Mouse (Mus musculus) frontal cortex, postnatal 25 days (tissue): ENCODE data around the gene Prph2.

ENCODE experiments used
- DNase-seq, 2 experiments: peaks; one replicate each; pipeline ENCODE4 v3.0.0; 2022; ENCODE audit warnings: low spot score in 2 of 2

Prph2 gene

DNA sequence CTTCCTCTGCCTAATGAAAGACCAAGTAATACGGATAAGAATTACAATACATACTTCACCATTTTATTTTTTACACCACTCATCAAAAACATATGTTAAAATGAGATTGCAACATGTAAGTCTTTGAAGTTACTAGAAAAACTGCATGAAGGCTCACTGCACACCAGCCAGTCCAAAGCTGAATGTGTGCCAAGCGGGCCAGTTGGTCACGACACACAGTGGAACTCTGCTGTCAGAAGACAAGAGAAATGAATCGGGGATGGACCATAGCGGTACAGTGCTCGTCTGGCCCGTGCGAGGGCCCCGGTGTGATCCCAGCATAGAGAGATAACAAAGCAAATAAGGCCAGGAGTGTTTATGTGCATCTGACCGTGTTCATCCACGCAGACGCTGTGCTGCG lies 52.9 kb downstream of the Prph2 start:
- DNase-seq: no peak

- DNase-seq: no peak
These were observed 56.6 kb downstream of the Prph2 start for GRCm38 (mm10) chr17:46966892-46967291.

DNA sequence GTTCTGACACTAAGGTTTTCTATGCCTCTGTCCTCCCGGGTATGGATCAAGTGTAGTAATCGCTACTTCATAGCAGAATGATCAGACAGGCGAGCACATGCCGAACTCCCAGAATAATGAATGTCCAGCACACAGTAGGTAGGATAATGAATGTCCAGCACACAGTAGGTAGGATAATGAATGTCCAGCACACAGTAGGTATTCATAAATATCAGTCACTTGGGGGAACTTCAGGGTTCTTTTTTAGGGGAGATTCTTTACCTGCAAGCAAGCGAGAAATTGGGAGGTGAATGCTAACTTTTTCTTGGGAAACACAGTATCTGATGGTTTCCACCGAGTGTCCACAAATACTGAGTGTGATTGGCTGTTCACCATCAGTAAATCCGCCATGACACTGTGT lies 62.3 kb downstream of the Prph2 start:
- no peak for DNase-seq
